Mouse (Mus musculus) forebrain, embryonic 12.5 days (tissue): Measurements from ENCODE around the gene Kcnh1. TPM values are rescaled to one million over a fixed set of nuclear protein-coding genes. Genes with fewer than 3 reads are reported as not detected.

Experiments used
- ATAC-seq: fragments of 200-750 bp; cut with Nextera tagmentation; 2 replicates; pipeline ENCODE4 v1.8.0; 2017; ENCODE audit warnings: moderate TSS enrichment; ENCODE audit not compliant: low FRiP score
- H3K27ac ChIP-seq: fragments of 300-500 bp; sonication (generic); 2 replicates; pipeline ENCODE4 v1.5.1; 2016; ENCODE audit warnings: mild to moderate bottlenecking
- H3K27me3 ChIP-seq: fragments of 300-500 bp; sonication (generic); 2 replicates; pipeline ENCODE4 v1.6.1; 2016; ENCODE audit warnings: mild to moderate bottlenecking
- H3K36me3 ChIP-seq: fragments of 300-500 bp; sonication (generic); replicated peaks from 2 replicates; pipeline ENCODE4 v1.6.1; 2016; ENCODE audit warnings: mild to moderate bottlenecking
- H3K4me1 ChIP-seq: fragments of 300-500 bp; sonication (generic); 2 replicates; pipeline ENCODE4 v1.6.1; 2016
- H3K4me2 ChIP-seq: fragments of 300-500 bp; sonication (generic); 2 replicates; pipeline ENCODE4 v1.6.1; 2016; ENCODE audit warnings: mild to moderate bottlenecking, moderate library complexity
- H3K4me3 ChIP-seq: fragments of 300-500 bp; sonication (generic); replicated peaks from 2 replicates; pipeline ENCODE4 v1.5.1; 2016; ENCODE audit warnings: mild to moderate bottlenecking
- H3K9ac ChIP-seq: fragments of 300-500 bp; sonication (generic); 2 replicates; pipeline ENCODE4 v1.6.1; 2016; ENCODE audit warnings: mild to moderate bottlenecking
- H3K9me3 ChIP-seq: fragments of 300-500 bp; sonication (generic); 2 replicates; pipeline ENCODE4 v1.6.1; 2016
- WGBS: fragments of 180-500 bp; shearing (Covaris S2); methylation state at CpG from one replicate; pipeline ENCODE4 v1.1.7; 2016; 5-methylcytosine and 5-hydroxymethylcytosine counted together
- polyA plus RNA-seq: library from polyadenylated mRNA; unstranded; fragments of >200 nt; fragmentation: Nextera tagmentation; extraction: Ambion mirVana; gene quantifications from 2 replicates; pipeline ENCODE4 v1.2.1, GENCODE M21; 2016

The Kcnh1 gene
- polyA plus RNA-seq, 1 experiment from 2014 or later, result 0.57 TPM

DNA sequence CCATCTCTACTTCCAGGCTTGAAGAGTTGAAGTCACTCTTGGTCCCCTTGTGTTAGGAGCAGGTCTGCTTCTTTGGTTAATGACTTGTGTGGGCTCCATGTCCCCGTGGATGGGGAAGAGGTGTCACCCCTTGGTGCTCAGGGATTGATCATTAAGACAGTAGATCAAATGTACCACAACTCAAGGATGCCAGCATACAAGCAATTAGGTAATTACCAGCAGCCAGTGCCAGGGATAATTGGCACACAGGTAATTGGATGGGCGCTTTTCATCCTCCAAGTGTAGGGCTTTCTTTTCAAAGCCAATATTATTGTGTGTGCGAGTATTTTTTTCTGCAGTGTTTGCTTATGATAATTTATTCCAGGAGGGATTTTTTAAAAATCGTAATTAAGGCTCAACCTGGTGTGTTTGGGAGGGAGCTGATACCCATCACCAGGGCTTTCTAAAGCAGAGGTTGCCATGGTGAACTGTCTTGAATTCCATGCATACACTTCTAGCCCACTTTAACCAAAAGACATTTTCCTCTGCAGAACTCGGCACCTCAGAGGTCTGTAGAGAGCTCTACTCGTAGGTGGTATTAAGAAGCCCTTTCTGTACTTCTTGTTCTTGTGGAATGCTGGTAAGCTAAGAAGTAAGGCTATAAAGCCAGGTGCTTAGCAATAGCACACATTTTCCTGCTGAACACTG, 248.7 kb downstream of the Kcnh1 start:
- Histone ChIP-seq H3K36me3 (no peaks in the 10 kb centered on the region), H3K4me1 (peaks cover 4% of the 10 kb centered on the region), H3K9me3 (no peaks in the 10 kb centered on the region), H3K4me3 (no peak overlapping the region), H3K27me3 (no peaks in the 10 kb centered on the region), H3K9ac (no peak overlapping the region), H3K4me2 (no peak overlapping the region), H3K27ac (no peak overlapping the region)
- 51% methylated on average over 6 of the region's 6 CpGs for WGBS
- peak; percentile 69; the same call in 1 of the 2 replicates for ATAC-seq

GRCm38 (mm10) chr1:192442772-192443445, 252.3 kb downstream of the Kcnh1 start:
- Histone ChIP-seq H3K27me3 (no peaks in the 10 kb centered on the region), H3K4me2 (no peak overlapping the region), H3K4me1 (peaks cover 16% of the 10 kb centered on the region), H3K9ac (no peak overlapping the region), H3K36me3 (no peaks in the 10 kb centered on the region), H3K9me3 (no peaks in the 10 kb centered on the region), H3K4me3 (no peak overlapping the region), H3K27ac (no peak overlapping the region)
- no peak for ATAC-seq
- 91% methylated on average over 5 of the region's 5 CpGs for WGBS

DNA sequence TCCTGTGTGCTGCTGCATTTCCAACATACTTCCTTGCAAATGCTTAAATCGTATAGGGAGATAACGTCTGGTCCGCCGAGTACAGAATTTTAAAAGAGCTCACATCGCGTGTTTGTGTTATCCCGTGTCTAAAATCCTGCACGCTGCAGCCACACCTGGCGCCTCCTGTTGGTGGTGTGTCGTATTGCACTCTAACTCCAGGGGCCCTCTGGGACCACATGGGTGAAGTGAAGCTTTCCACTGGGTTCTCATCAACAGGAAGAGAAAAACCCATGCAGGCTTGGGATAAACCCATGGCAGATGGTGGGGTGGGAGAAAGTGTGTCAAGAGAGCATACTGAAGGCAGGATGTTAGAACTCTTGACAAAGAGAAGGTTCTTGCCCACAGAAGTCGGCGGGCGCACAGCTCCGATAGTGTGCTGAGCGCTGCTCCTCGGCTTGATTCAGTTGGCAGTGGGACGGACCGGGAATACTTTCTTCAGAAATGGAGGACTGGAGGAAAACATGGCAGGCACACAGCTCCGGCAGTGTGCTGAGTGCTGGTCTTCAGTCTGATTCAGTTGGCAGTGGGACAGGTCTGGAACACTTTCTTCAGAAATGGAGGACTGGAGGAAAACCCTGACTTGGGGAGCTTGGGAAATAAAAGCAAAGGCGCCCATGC, 253.6 kb downstream of the Kcnh1 start:
- Histone ChIP-seq H3K9me3 (no peaks in the 10 kb centered on the region), H3K4me3 (no peak overlapping the region), H3K36me3 (no peaks in the 10 kb centered on the region), H3K27ac (peak overlapping the region; percentile 83), H3K27me3 (no peaks in the 10 kb centered on the region), H3K9ac (no peak overlapping the region), H3K4me1 (peaks cover 16% of the 10 kb centered on the region), H3K4me2 (no peak overlapping the region)
- WGBS, result 81% methylated on average over 20 of the region's 20 CpGs
- peak; percentile 15; the same call in 1 of the 2 replicates for ATAC-seq

- Histone ChIP-seq H3K36me3 (no peaks in the 10 kb centered on the region), H3K27me3 (0 out of 2 replicates have a peak, but pooled peaks cover 2% of the 10 kb centered on the region), H3K9me3 (no peaks in the 10 kb centered on the region), H3K4me2 (no peak overlapping the region), H3K4me1 (peaks cover 13% of the 10 kb centered on the region), H3K9ac (peak overlapping the region; percentile 33; the same call in 1 of the 2 replicates), H3K27ac (peak overlapping the region; percentile 83), H3K4me3 (no peak overlapping the region)
- peak; percentile 87; the same call in 1 of the 2 replicates for ATAC-seq
- 32% methylated on average over 7 of the region's 7 CpGs for WGBS
Measured at GRCm38 (mm10) chr1:192444658-192445447, 254.3 kb downstream of the Kcnh1 start.

GRCm38 (mm10) chr1:192446158-192446557, 255.6 kb downstream of the Kcnh1 start:
- 0 out of 2 replicates have a peak, but pooled peaks cover 2% of the 10 kb centered on the region for H3K27me3 ChIP-seq
- H3K4me1 ChIP-seq, result peaks cover 13% of the 10 kb centered on the region
- H3K9ac ChIP-seq, result no peak overlapping the region
- no peak overlapping the region for H3K27ac ChIP-seq
- ATAC-seq, result no peak
- no peak overlapping the region for H3K4me3 ChIP-seq
- no peaks in the 10 kb centered on the region for H3K9me3 ChIP-seq
- WGBS, result 72% methylated on average over 5 of the region's 5 CpGs
- no peaks in the 10 kb centered on the region for H3K36me3 ChIP-seq
- H3K4me2 ChIP-seq, result no peak overlapping the region

DNA sequence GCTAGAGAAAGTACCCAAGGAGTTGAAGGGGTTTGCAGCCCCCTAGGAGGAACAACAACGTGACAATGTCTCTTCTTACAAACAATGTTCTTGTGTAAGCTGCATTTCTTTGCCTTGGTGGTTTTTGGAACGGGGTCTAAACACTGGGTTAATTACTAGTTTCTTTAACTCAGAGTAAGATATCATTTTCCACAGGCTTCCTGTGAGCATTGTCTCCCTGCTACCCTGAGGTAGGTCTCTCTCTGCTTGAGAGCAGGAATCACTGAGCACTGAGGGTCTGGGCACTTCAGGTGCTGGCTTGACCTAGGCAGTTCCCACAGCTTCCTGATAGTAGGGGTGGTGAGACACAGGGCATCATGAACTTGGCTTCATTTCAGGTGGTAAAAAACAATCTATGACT, 257.1 kb downstream of the Kcnh1 start:
- no peak for ATAC-seq
- Histone ChIP-seq H3K27ac (no peak overlapping the region), H3K4me2 (no peak overlapping the region), H3K4me1 (peaks cover 13% of the 10 kb centered on the region), H3K9me3 (no peaks in the 10 kb centered on the region), H3K36me3 (no peaks in the 10 kb centered on the region), H3K9ac (no peak overlapping the region), H3K4me3 (no peak overlapping the region), H3K27me3 (0 out of 2 replicates have a peak, but pooled peaks cover 2% of the 10 kb centered on the region)
- WGBS, result 72% methylated on average over 2 of the region's 2 CpGs

DNA sequence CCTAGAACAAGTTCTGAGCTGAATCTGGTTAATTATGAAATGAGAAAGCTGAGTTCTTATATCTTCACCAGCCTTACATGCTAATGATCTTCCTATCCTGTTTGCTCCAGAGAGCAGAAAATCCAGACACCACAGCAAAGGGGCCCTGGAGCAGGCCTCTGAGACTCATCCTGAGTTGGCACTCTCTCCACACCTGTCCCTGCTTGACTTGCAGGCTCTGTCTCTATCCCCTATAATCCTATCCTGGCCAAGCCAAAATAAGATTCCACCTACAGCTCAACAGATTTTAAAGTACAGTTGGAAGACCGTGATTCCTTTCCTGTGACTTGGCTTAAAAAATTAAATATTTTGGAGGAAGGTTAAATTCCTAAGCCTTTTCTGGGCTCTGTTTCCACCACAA, 257.9 kb downstream of the Kcnh1 start:
- peaks cover 13% of the 10 kb centered on the region for H3K4me1 ChIP-seq
- H3K36me3 ChIP-seq, result no peaks in the 10 kb centered on the region
- no peak overlapping the region for H3K27ac ChIP-seq
- no peak overlapping the region for H3K4me2 ChIP-seq
- H3K9me3 ChIP-seq, result no peaks in the 10 kb centered on the region
- no peak overlapping the region for H3K9ac ChIP-seq
- H3K4me3 ChIP-seq, result no peak overlapping the region
- WGBS, result 91% methylated on average over 1 of the region's 1 CpGs
- H3K27me3 ChIP-seq, result 0 out of 2 replicates have a peak, but pooled peaks cover 2% of the 10 kb centered on the region
- ATAC-seq, result no peak

DNA sequence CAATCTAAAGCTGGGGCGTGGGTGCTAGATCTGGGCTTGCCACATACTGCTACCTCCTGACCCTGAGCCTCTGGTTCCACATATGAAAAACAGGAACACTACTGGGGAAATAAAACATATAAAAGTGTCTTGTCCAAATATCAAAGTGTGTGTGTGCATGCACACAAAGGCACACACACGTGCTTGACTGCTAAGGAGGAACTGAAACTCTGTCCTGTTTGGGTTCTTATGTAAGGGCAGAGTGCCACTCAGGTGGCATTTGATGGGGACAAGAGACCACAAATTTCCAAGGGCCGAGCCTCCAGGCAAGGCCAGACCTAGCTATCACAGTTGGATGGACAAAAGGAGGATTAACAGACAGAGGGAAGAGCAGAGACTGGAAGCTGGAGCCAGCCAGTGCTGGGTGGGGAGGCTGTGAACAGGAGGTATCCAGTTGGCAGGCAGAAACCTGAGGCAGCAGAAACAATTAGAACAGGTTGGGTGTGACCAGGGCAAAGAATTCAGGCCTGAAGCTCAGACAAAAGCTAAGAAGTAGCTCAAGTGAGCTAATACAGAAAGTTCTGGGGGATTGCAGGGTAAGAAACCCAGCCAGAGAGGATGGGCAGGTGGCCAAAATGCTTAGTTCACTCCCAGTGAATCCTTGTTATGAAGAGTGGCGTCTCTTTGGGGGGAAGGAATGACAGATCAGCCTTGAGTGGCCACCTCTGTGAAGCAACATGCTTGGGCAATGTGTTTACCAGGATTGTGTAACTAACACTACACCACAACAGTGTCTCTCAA, 259.2 kb downstream of the Kcnh1 start:
- WGBS, result 61% methylated on average over 4 of the region's 4 CpGs
- H3K27me3 ChIP-seq, result 0 out of 2 replicates have a peak, but pooled peaks cover 2% of the 10 kb centered on the region
- no peak overlapping the region for H3K4me3 ChIP-seq
- H3K27ac ChIP-seq, result 0 out of 2 replicates have a peak overlapping the region, but pooled peaks have one; percentile 46
- ATAC-seq, result no peak
- no peak overlapping the region for H3K4me2 ChIP-seq
- H3K4me1 ChIP-seq, result peaks cover 9% of the 10 kb centered on the region
- H3K36me3 ChIP-seq, result no peaks in the 10 kb centered on the region
- no peak overlapping the region for H3K9ac ChIP-seq
- H3K9me3 ChIP-seq, result no peaks in the 10 kb centered on the region

GRCm38 (mm10) chr1:192450425-192450824, 259.9 kb downstream of the Kcnh1 start:
- Histone ChIP-seq H3K4me3 (no peak overlapping the region), H3K9ac (no peak overlapping the region), H3K27me3 (0 out of 2 replicates have a peak, but pooled peaks cover 2% of the 10 kb centered on the region), H3K4me1 (peaks cover 8% of the 10 kb centered on the region), H3K9me3 (no peaks in the 10 kb centered on the region), H3K36me3 (no peaks in the 10 kb centered on the region), H3K27ac (no peak overlapping the region), H3K4me2 (no peak overlapping the region)
- no peak for ATAC-seq

GRCm38 (mm10) chr1:192451722-192452121, 261.1 kb downstream of the Kcnh1 start:
- Histone ChIP-seq H3K9me3 (no peaks in the 10 kb centered on the region), H3K27me3 (0 out of 2 replicates have a peak, but pooled peaks cover 2% of the 10 kb centered on the region), H3K4me2 (no peak overlapping the region), H3K27ac (no peak overlapping the region), H3K4me3 (no peak overlapping the region), H3K9ac (no peak overlapping the region), H3K36me3 (no peaks in the 10 kb centered on the region), H3K4me1 (peaks cover 7% of the 10 kb centered on the region)
- 77% methylated on average over 4 of the region's 4 CpGs for WGBS
- no peak for ATAC-seq

DNA sequence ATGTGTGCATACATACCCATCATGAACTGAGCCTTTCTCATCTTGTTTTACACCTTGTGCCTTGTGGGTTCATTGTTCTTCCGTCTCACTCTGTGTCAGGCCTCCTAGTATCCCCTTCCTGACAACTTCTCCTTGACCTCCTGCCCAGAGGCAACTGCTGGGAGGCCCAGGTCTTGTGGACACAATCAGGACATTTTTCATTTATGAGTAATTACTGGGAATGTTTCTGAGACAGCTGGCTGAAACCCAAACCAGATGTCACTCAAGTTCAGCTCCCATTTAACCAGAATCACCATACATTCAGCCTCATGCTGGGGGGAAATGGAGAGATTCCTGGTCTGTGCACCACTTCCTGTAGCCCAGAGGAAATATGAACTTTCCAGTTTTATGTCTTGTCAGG, 263.9 kb downstream of the Kcnh1 start:
- no peak for ATAC-seq
- Histone ChIP-seq H3K4me1 (peaks cover 7% of the 10 kb centered on the region), H3K27ac (no peak overlapping the region), H3K9ac (no peak overlapping the region), H3K4me3 (no peak overlapping the region), H3K4me2 (no peak overlapping the region), H3K9me3 (no peaks in the 10 kb centered on the region), H3K27me3 (0 out of 2 replicates have a peak, but pooled peaks cover 2% of the 10 kb centered on the region), H3K36me3 (no peaks in the 10 kb centered on the region)
- WGBS, result 78% methylated on average over 1 of the region's 1 CpGs
